Mouse (Mus musculus): ENCODE results near the gene Olfr573-ps1.

Gene Olfr573-ps1

GRCm38 (mm10) chr7:102942475-102942874 lies at the start of gene Olfr573-ps1:
Gene Olfr573-ps1, minus strand, starts transcription at chr7:102942575.
- DNase-seq, result no peak

GRCm38 (mm10) chr7:102989224-102989623 lies 46.8 kb upstream of the Olfr573-ps1 start, which contains the start of gene Olfr578:
Gene Olfr578, minus strand, starts transcription at chr7:102989324.
- no peak for DNase-seq

- DNase-seq, result no peak
Observed at GRCm38 (mm10) chr7:102975843-102976242, 33.5 kb upstream of the Olfr573-ps1 start, which contains the start of gene Olfr577. Gene Olfr577, minus strand, starts transcription at chr7:102975943.

- DNase-seq, result no peak
Observed at GRCm38 (mm10) chr7:102974399-102974798, 32.0 kb upstream of the Olfr573-ps1 start.

GRCm38 (mm10) chr7:102962360-102962759 lies 20.0 kb upstream of the Olfr573-ps1 start, which contains the start of gene Olfr576:
Gene Olfr576, plus strand, starts transcription at chr7:102962660.
- DNase-seq, result no peak

- no peak for DNase-seq
Observed at GRCm38 (mm10) chr7:102958593-102958992, 16.2 kb upstream of the Olfr573-ps1 start, which contains the start of gene Olfr575. Gene Olfr575, minus strand, starts transcription at chr7:102958775.

- no peak for DNase-seq
Observed at GRCm38 (mm10) chr7:102958137-102958536, 15.8 kb upstream of the Olfr573-ps1 start.

- no peak for DNase-seq
Observed at GRCm38 (mm10) chr7:102950732-102951131, 8.4 kb upstream of the Olfr573-ps1 start.

- DNase-seq, result no peak
Observed at GRCm38 (mm10) chr7:102948167-102948566, 5.8 kb upstream of the Olfr573-ps1 start, which contains the start of gene Olfr574. Gene Olfr574, plus strand, starts transcription at chr7:102948467.

- DNase-seq, result no peak
Observed at GRCm38 (mm10) chr7:102943417-102943816, 1.0 kb upstream of the Olfr573-ps1 start.

GRCm38 (mm10) chr7:102927105-102927504 lies 15.3 kb downstream of the Olfr573-ps1 start:
- no peak for DNase-seq

- no peak for DNase-seq
Observed at GRCm38 (mm10) chr7:102924109-102924508, 18.3 kb downstream of the Olfr573-ps1 start, which contains the start of gene Olfr572. Gene Olfr572, plus strand, starts transcription at chr7:102924409.

GRCm38 (mm10) chr7:102919632-102920031 lies 22.7 kb downstream of the Olfr573-ps1 start:
- no peak for DNase-seq

GRCm38 (mm10) chr7:102917032-102917875 lies 25.1 kb downstream of the Olfr573-ps1 start, which contains the start of gene Olfr571:
Gene Olfr571, minus strand, starts transcription at chr7:102917536.
- DNase-seq, result no peak

GRCm38 (mm10) chr7:102916405-102916804 lies 26.0 kb downstream of the Olfr573-ps1 start:
- DNase-seq, result no peak

- DNase-seq, result no peak
Observed at GRCm38 (mm10) chr7:102915261-102915660, 27.1 kb downstream of the Olfr573-ps1 start.

All from kidney, adult 18-20 months (tissue).